Mouse (Mus musculus): ENCODE measurements around the gene Kif21a.

GRCm38 (mm10) chr15:91012793-91013580, 36.8 kb downstream of the Kif21a start:
- TF ChIP-seq CTCF (IDR thresholded peaks at IDR 0.05; ENCODE audit: low read depth) (no peak), EP300 (optimal IDR thresholded peaks at IDR 0.05) (no peak)
